Mouse (Mus musculus): Measurements from ENCODE around the gene Zfp108. TPM values are rescaled to one million over a fixed set of nuclear protein-coding genes. Genes with fewer than 3 reads are reported as not detected.

Gene Zfp108
- total and polyA plus RNA-seq, 3 experiments = 0.70 to 1.8 (median 1.4) TPM

DNA sequence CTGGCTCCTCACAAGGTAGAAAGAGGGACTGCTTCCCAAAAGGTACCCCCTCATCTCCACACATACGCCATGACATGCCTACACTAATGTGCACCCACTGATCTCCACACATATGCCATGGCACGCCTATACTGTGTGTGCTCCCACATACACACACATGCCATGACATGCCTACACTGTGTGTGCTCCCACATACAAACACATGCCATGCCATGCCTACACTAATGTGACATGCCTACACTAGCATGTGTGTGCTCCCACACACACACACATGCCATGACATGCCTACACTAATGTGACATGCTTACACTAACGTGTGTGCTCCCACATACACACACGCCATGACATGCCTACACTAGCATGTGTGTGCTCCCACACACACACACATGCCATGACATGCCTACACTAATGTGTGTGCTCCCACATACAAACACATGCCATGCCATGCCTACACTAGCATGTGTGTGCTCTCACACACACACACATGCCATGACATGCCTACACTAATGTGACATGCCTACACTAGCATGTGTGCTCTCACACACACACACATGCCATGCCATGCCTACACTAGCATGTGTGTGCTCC, 35.6 kb downstream of the Zfp108 start:
- Histone ChIP-seq H3K27me3 (ENCODE audit: control insufficient read depth, insufficient read depth, low read length) (no peaks in the 10 kb centered on the region), H3K4me1 (ENCODE audit: control insufficient read depth, insufficient read depth, low read length) (no peaks in the 10 kb centered on the region), H3K79me2 (replicated peaks; ENCODE audit: control insufficient read depth, insufficient read depth, low read length) (no peaks in the 10 kb centered on the region), H3K27ac (no peak overlapping the region), H3K9ac (ENCODE audit: low read depth, low read length) (no peak overlapping the region), H3K36me3 (ENCODE audit: control insufficient read depth, insufficient read depth, low read length) (no peaks in the 10 kb centered on the region), H3K4me3 (no peak overlapping the region)
- no peak for DNase-seq
- intact Hi-C loops (cut with DNase I) = no loop called here
- TF ChIP-seq EP300 (IDR thresholded peaks at IDR 0.05; ENCODE audit: insufficient read depth, low read depth, low read length) (no peak), CTCF (IDR thresholded peaks at IDR 0.05) (no peak), POLR2A (IDR thresholded peaks at IDR 0.05; ENCODE audit: insufficient read depth, low read depth, low read length) (no peak)
- 97% methylated on average over 4 of the region's 4 CpGs for WGBS

GRCm38 (mm10) chr7:24291387-24292090, 36.9 kb downstream of the Zfp108 start:
- Histone ChIP-seq H3K27ac (no peak overlapping the region), H3K9ac (ENCODE audit: low read depth, low read length) (no peak overlapping the region), H3K4me1 (ENCODE audit: control insufficient read depth, insufficient read depth, low read length) (no peaks in the 10 kb centered on the region), H3K4me3 (no peak overlapping the region), H3K36me3 (ENCODE audit: control insufficient read depth, insufficient read depth, low read length) (no peaks in the 10 kb centered on the region), H3K27me3 (ENCODE audit: control insufficient read depth, insufficient read depth, low read length) (no peaks in the 10 kb centered on the region), H3K79me2 (replicated peaks; ENCODE audit: control insufficient read depth, insufficient read depth, low read length) (no peaks in the 10 kb centered on the region)
- DNase-seq = no peak
- intact Hi-C loops (cut with DNase I) = no loop called here
- 87% methylated on average over 27 of the region's 27 CpGs for WGBS
- TF ChIP-seq EP300 (IDR thresholded peaks at IDR 0.05; ENCODE audit: insufficient read depth, low read depth, low read length) (no peak), CTCF (IDR thresholded peaks at IDR 0.05) (no peak), POLR2A (IDR thresholded peaks at IDR 0.05; ENCODE audit: insufficient read depth, low read depth, low read length) (no peak)

DNA sequence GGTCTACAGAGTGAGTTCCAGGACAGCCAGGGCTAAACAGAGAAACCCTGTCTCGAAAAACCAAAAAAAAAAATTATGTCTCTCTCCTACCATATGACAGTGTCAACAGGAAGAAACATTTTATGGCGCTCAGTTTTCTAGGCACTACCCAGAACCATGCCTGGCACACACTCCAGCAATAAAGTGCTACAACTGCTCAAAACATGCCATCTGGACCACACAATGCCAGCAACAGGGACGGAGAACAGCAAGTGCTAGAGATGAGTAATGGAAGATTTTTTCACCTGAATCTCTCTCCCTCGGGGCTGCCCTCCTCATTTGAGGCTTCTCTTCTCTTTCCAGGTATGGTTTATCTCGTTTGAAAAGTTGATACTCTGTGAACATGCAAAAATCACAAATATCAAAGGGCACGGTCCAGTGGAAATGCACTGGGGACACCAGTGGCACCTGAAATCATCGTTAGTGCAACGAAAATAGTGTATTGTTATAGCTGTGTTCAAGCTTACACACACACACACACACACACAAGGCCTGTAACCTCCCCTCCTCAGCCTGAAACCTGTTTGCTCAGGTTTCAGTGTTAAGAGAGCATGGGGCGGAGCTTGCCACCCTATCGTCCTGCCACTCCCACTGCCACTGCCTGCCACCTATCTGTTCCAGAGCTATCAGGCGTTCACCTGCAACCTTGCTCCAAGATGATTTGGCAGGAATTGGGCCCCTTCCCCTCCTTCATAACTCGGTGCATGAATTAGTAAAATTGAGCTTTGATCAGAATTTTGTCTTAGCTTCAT, 38.7 kb downstream of the Zfp108 start:
- H3K27me3 ChIP-seq (ENCODE audit: control insufficient read depth, insufficient read depth, low read length) = no peaks in the 10 kb centered on the region
- DNase-seq = no peak
- no peaks in the 10 kb centered on the region; the same call in 1 of the 2 replicates for H3K4me1 ChIP-seq (ENCODE audit: control insufficient read depth, insufficient read depth, low read length)
- no peaks in the 10 kb centered on the region for H3K79me2 ChIP-seq (replicated peaks; ENCODE audit: control insufficient read depth, insufficient read depth, low read length)
- no peak overlapping the region for H3K27ac ChIP-seq
- intact Hi-C loops (cut with DNase I) = no loop called here
- no peaks in the 10 kb centered on the region for H3K36me3 ChIP-seq (ENCODE audit: control insufficient read depth, insufficient read depth, low read length)
- H3K4me3 ChIP-seq = no peak overlapping the region
- 86% methylated on average over 12 of the region's 12 CpGs for WGBS
- TF ChIP-seq POLR2A (IDR thresholded peaks at IDR 0.05; ENCODE audit: insufficient read depth, low read depth, low read length) (no peak), CTCF (IDR thresholded peaks at IDR 0.05) (no peak), EP300 (IDR thresholded peaks at IDR 0.05; ENCODE audit: insufficient read depth, low read depth, low read length) (no peak)
- no peak overlapping the region for H3K9ac ChIP-seq (ENCODE audit: low read depth, low read length)

DNA sequence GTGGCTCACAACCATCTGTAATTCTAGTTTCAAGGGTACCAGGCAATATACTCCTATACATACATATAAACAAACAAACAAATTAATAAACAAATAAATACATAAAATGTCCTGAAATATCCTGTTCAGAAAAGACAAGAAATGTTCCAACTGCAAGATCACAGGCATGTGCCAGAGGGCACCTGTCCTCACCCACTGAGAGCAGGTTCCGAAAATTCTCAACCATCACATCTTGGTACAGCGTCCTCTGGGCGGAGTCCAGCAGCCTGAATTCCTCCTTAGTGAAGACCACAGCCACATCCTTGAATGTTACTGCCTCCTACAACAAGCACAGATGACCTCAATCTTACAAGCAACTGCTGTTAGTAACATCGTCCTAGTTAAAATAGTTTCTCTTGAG, 40.2 kb downstream of the Zfp108 start:
- Histone ChIP-seq H3K36me3 (ENCODE audit: control insufficient read depth, insufficient read depth, low read length) (no peaks in the 10 kb centered on the region), H3K9ac (ENCODE audit: low read depth, low read length) (no peak overlapping the region), H3K4me3 (no peak overlapping the region), H3K27ac (no peak overlapping the region), H3K27me3 (ENCODE audit: control insufficient read depth, insufficient read depth, low read length) (no peaks in the 10 kb centered on the region), H3K4me1 (ENCODE audit: control insufficient read depth, insufficient read depth, low read length) (no peaks in the 10 kb centered on the region; the same call in 1 of the 2 replicates), H3K79me2 (replicated peaks; ENCODE audit: control insufficient read depth, insufficient read depth, low read length) (no peaks in the 10 kb centered on the region)
- 98% methylated on average over 4 of the region's 4 CpGs for WGBS
- intact Hi-C loops (cut with DNase I) = loop anchor here (5.0 kb wide), 1 partner anchor 322 kb away; the partner anchor contains the start of gene Vmn1r181
- TF ChIP-seq EP300 (IDR thresholded peaks at IDR 0.05; ENCODE audit: insufficient read depth, low read depth, low read length) (no peak), POLR2A (IDR thresholded peaks at IDR 0.05; ENCODE audit: insufficient read depth, low read depth, low read length) (no peak), CTCF (IDR thresholded peaks at IDR 0.05) (no peak)
- no peak for DNase-seq

DNA sequence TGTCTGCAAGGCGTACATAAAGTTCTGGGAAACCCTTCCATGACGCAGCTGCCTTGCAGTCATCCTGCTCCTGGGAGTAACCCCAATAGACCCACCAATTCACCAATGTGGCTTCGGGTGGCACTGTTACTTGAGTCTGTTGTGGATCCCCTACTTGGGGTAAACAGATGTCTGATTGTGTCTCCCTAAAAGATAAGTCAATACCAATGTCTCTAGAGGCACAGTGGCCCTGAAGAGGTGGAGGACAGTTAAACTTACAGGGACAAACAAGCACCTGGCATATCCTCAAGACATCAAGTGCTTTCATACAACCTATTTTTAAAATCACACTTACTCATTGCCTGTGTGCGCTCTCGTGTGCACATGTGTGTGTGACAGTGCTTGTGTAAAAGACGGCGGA, 40.8 kb downstream of the Zfp108 start:
- no peak for DNase-seq
- H3K79me2 ChIP-seq (replicated peaks; ENCODE audit: control insufficient read depth, insufficient read depth, low read length) = no peaks in the 10 kb centered on the region
- H3K9ac ChIP-seq (ENCODE audit: low read depth, low read length) = no peak overlapping the region
- H3K27ac ChIP-seq = no peak overlapping the region
- no peaks in the 10 kb centered on the region for H3K36me3 ChIP-seq (ENCODE audit: control insufficient read depth, insufficient read depth, low read length)
- intact Hi-C loops (cut with DNase I) = loop anchor here (5.0 kb wide), 1 partner anchor 323 kb away; the partner anchor contains the start of gene Vmn1r181
- no peak overlapping the region for H3K4me3 ChIP-seq
- H3K27me3 ChIP-seq (ENCODE audit: control insufficient read depth, insufficient read depth, low read length) = no peaks in the 10 kb centered on the region
- no peaks in the 10 kb centered on the region; the same call in 1 of the 2 replicates for H3K4me1 ChIP-seq (ENCODE audit: control insufficient read depth, insufficient read depth, low read length)
- WGBS = 98% methylated on average over 7 of the region's 7 CpGs
- TF ChIP-seq CTCF (IDR thresholded peaks at IDR 0.05) (no peak), EP300 (IDR thresholded peaks at IDR 0.05; ENCODE audit: insufficient read depth, low read depth, low read length) (no peak), POLR2A (IDR thresholded peaks at IDR 0.05; ENCODE audit: insufficient read depth, low read depth, low read length) (no peak)
